Mouse (Mus musculus) testis, adult 2 months (tissue): ENCODE results near the gene Opcml.

ENCODE experiments used
- CTCF ChIP-seq: fragments of 200-500 bp; IDR thresholded peaks from 2 replicates; pipeline ENCODE4 v1.5.1; 2012; ENCODE audit warnings: low read depth, mild to moderate bottlenecking, inconsistent platforms, low read length, moderate library complexity; ENCODE audit not compliant: control insufficient read depth, insufficient read depth, insufficient replicate concordance
- POLR2A ChIP-seq: fragments of 200-500 bp; IDR thresholded peaks from 2 replicates; pipeline ENCODE4 v1.6.1; 2012; ENCODE audit warnings: low read depth, mild to moderate bottlenecking, inconsistent platforms, low read length, moderate library complexity; ENCODE audit not compliant: control insufficient read depth

DNA sequence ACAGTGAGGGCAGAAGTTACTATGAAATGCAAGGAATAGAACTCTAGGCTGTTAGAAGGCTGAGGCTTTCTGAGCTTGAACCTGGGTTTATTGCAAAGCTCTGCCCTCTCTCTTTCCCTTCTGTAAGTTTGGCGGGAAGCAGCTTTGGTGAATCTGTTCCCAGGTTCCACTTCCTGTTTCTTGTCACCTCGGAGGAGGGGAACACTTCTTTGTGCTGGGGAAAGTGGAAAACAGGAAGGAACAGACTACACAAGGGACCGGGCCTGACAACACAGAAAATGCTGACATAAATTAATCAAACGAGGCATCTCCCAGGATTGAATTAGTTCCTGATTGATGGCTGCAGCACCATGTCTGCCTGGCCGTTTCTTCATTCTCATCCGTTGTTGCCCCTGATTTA lies 363.2 kb downstream of the Opcml start:
- TF ChIP-seq POLR2A (no peak), CTCF (no peak)
